ENCODE assay signal across 9 mouse cellular contexts in the genomic region with DNA sequence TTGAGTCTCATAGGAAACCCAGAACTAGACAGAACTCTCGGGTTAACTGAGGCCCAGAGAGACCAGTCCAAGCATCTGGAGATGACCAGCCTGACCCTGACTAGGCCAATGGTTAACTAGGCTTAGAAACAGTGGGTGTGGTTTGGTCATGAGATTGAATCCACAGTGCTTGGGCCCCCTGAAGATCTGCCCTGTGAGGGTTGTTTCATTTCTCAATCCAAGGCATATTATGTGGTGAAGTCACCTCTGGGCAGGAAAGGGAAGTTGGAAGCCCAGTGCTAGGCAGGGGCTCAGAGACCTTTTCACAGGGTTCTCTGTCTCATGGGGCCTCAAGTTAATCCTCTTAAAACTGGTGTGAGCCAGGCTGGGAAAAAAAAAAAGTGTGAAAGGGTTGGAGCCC. TPM values are rescaled to one million over a fixed set of nuclear protein-coding genes. Genes with fewer than 3 reads are reported as not detected.
A peak's percentile ranks its signal among the peaks of the same experiment; 100 is the strongest.
DNase-seq lines count a peak whose midpoint lies in the region; ATAC-seq and TF ChIP-seq lines count a peak whose summit lies in the region.
"Had no signal": no experiment of that assay in that cellular context is flagged by ENCODE, and none has a peak within 500 bp of the region (broad histone marks: within the 10 kb centered on the region; RNA-seq: fewer than 3 reads in every experiment).

No protein-coding gene starts in this region.

- WGBS in hindbrain, embryonic 15.5 days = 37% methylated on average over 1 of the region's 1 CpGs
- 19% methylated on average over 1 of the region's 1 CpGs for WGBS in liver, postnatal 0 days (ENCODE audit: insufficient replicate concordance)

- no peak for TF ChIP-seq RAD21 in CH12.LX (IDR thresholded peaks at IDR 0.05; ENCODE audit: low read depth, low read length)

- intact Hi-C loops in gastrocnemius, adult 2 months (cut with DNase I) = no loop called here

- no peak for TF ChIP-seq EP300 in CH12.LX (IDR thresholded peaks at IDR 0.05; ENCODE audit: low read length)
- TF ChIP-seq EP300 in liver, postnatal 0 days (IDR thresholded peaks at IDR 0.05; ENCODE audit: low read depth) = no peak

- no peak for DNase-seq in gastrocnemius, adult 2 months
- DNase-seq in gastrocnemius, adult 8-10 months (ENCODE audit: low spot score in 2 of 2) = no peak
- DNase-seq in CH12.LX (ENCODE audit: extremely low read depth) = no peak
- DNase-seq in liver, postnatal 0 days = peak; percentile 35
- no peak for DNase-seq in urinary bladder, postnatal 10 days (ENCODE audit: low spot score)
- DNase-seq in urinary bladder, adult 18-20 months (ENCODE audit: low spot score in 2 of 2) = no peak

- H3K36me3 ChIP-seq in CH12.LX (replicated peaks in 1 of 2; ENCODE audit: control insufficient read depth in 1 of 2, insufficient read depth in 1 of 2, low read length in 1 of 2) = peaks cover 26 to 45% of the 10 kb centered on the region in 2 experiments
- H3K36me3 ChIP-seq in hindbrain, embryonic 15.5 days = no peaks in the 10 kb centered on the region; the same call in none of the 2 replicates
- H3K36me3 ChIP-seq in liver, postnatal 0 days (replicated peaks; ENCODE audit: insufficient read depth, low read length) = peaks cover 33% of the 10 kb centered on the region

- peaks cover 35 to 80% of the 10 kb centered on the region in 2 experiments for H3K4me1 ChIP-seq in CH12.LX (ENCODE audit: control insufficient read depth in 1 of 2, insufficient read depth in 2 of 2)
- peaks cover 33% of the 10 kb centered on the region for H3K4me1 ChIP-seq in hindbrain, embryonic 15.5 days (replicated peaks)
- H3K4me1 ChIP-seq in liver, postnatal 0 days (ENCODE audit: insufficient read depth) = peaks cover 54% of the 10 kb centered on the region

- H3K27ac ChIP-seq in gastrocnemius, adult 2 months = peak overlapping the region; percentile 88
- H3K27ac ChIP-seq in CH12.LX (ENCODE audit: insufficient read depth, low read depth) = no peak overlapping the region
- no peak overlapping the region for H3K27ac ChIP-seq in hindbrain, embryonic 15.5 days (replicated peaks)
- peak overlapping the region; percentile 77 for H3K27ac ChIP-seq in liver, postnatal 0 days (ENCODE audit: low read depth)

- no peaks in the 10 kb centered on the region; the same call in 1 of the 2 replicates for H3K79me2 ChIP-seq in CH12.LX (replicated peaks; ENCODE audit: control insufficient read depth, extremely low read depth, insufficient read depth, poor library complexity, severe bottlenecking)

- dilution Hi-C loops in CH12.LX (cut with MboI; ENCODE audit: extremely low pct_ligation_motif_present, extremely low pct_unique_long_range_greater_than_20kb, low sequenced_read_pairs) = no loop called here

- ATAC-seq in hindbrain, embryonic 15.5 days (ENCODE audit: low FRiP score, low read depth) = no peak
- no peak for ATAC-seq in liver, postnatal 0 days
- ATAC-seq in CD4-positive, CD25-positive, alpha-beta regulatory T cell, adult 4 months = no peak

- H3K4me2 ChIP-seq in CH12.LX (ENCODE audit: insufficient read depth, low read depth, poor library complexity, severe bottlenecking) = peak overlapping the region; percentile 74
- H3K4me2 ChIP-seq in hindbrain, embryonic 15.5 days = peak overlapping the region; percentile 83
- H3K4me2 ChIP-seq in liver, postnatal 0 days (ENCODE audit: low read depth, low read length) = peak overlapping the region; percentile 81

- no peaks in the 10 kb centered on the region for H3K27me3 ChIP-seq in CH12.LX (replicated peaks)
- peaks cover 15% of the 10 kb centered on the region for H3K27me3 ChIP-seq in hindbrain, embryonic 15.5 days
- no peaks in the 10 kb centered on the region for H3K27me3 ChIP-seq in liver, postnatal 0 days (ENCODE audit: insufficient read depth, low read length)

- H3K9ac ChIP-seq in CH12.LX (ENCODE audit: insufficient read depth, low read depth) = no peak overlapping the region
- H3K9ac ChIP-seq in hindbrain, embryonic 15.5 days = no peak overlapping the region; the same call in 1 of the 2 replicates
- peak overlapping the region; percentile 79 for H3K9ac ChIP-seq in liver, postnatal 0 days (replicated peaks)

- in situ Hi-C loops in CH12.LX (cut with MboI; ENCODE audit: low pct_ligation_motif_present, low pct_unique_long_range_greater_than_20kb, low sequenced_read_pairs) = loop anchor here (10.0 kb wide), 1 partner anchor 164 kb away; no protein-coding TSS in a partner anchor

- no peak for TF ChIP-seq POLR2A in CH12.LX (IDR thresholded peaks at IDR 0.05; ENCODE audit: low read depth, low read length)

- no peak for TF ChIP-seq CTCF in gastrocnemius, adult 2 months (IDR thresholded peaks at IDR 0.05)
- TF ChIP-seq CTCF in CH12.LX (conservative IDR thresholded peaks at IDR 0.05 in 1 of 2, IDR thresholded peaks at IDR 0.05 in 1 of 2; ENCODE audit: low read depth in 2 of 2, low read length in 2 of 2) = no peak
- TF ChIP-seq CTCF in liver, postnatal 0 days (IDR thresholded peaks at IDR 0.05; ENCODE audit: low read depth) = no peak

- H3K9me3 ChIP-seq in CH12.LX (replicated peaks; ENCODE audit: low read length) = no peaks in the 10 kb centered on the region
- H3K9me3 ChIP-seq in hindbrain, embryonic 15.5 days = no peaks in the 10 kb centered on the region
- H3K9me3 ChIP-seq in liver, postnatal 0 days (ENCODE audit: low read length) = no peaks in the 10 kb centered on the region

- H3K4me3 ChIP-seq in gastrocnemius, adult 2 months = peak overlapping the region; percentile 92
- peak overlapping the region in 1 of 3 experiments; percentile 92 for H3K4me3 ChIP-seq in CH12.LX (replicated peaks in 1 of 3; ENCODE audit: low read depth in 2 of 3, low read length in 2 of 3, poor library complexity in 1 of 3)
- peak overlapping the region; percentile 92; the same call in 1 of the 2 replicates for H3K4me3 ChIP-seq in hindbrain, embryonic 15.5 days
- peak overlapping the region; percentile 69 for H3K4me3 ChIP-seq in liver, postnatal 0 days (ENCODE audit: low read depth, low read length)

TF ChIP-seq in CH12.LX, 34 proteins besides CTCF, POLR2A, EP300 and RAD21 (continues in another document):
- no peak for TF ChIP-seq MAZ (IDR thresholded peaks at IDR 0.05; ENCODE audit: low read depth, low read length)
- TF ChIP-seq MYC (IDR thresholded peaks at IDR 0.05; ENCODE audit: low read depth, low read length) = no peak
- no peak for TF ChIP-seq UBTF (IDR thresholded peaks at IDR 0.05; ENCODE audit: low read depth, low read length)
- TF ChIP-seq USF2 (conservative IDR thresholded peaks at IDR 0.05; ENCODE audit: low read depth, low read length) = no peak
- no peak for TF ChIP-seq BHLHE40 (IDR thresholded peaks at IDR 0.05; ENCODE audit: low read depth, low read length)
- TF ChIP-seq IRF4 (IDR thresholded peaks at IDR 0.05; ENCODE audit: low read depth, low read length) = no peak
- no peak for TF ChIP-seq NRF1 (IDR thresholded peaks at IDR 0.05; ENCODE audit: low read depth, low read length)

RNA-seq across cellular contexts. Expression of gene Mfsd12, which starts 1.6 kb away (rescaled TPM):
- 1 to 10 TPM; 2.2 to 3.3 TPM for total RNA-seq in gastrocnemius, adult 2 months (2021)
- 1 to 10 TPM; 1.7 to 3.1 (median 2.1) TPM for total RNA-seq in gastrocnemius, adult 8-10 months (2022)
- total RNA-seq in CH12.LX (2012; rRNA removed) (9.5 and 12.9 TPM in 2 replicates), CH12.LX (2014; rRNA removed) (4.0 and 5.2 TPM in 2 replicates)
- 7.4 and 8.7 TPM in 2 replicates for polyA plus RNA-seq in CH12.LX (2012; ENCODE audit: insufficient read length, low read depth)
- 21.0 and 21.1 TPM in 2 replicates for polyA plus RNA-seq in hindbrain, embryonic 15.5 days (2015; fragmentation: Nextera tagmentation; extraction: Ambion mirVana)
- 6.8 and 7.9 TPM in 2 replicates for polyA plus RNA-seq in liver, postnatal 0 days (2015; fragmentation: Nextera tagmentation; extraction: Ambion mirVana)
- polyA plus RNA-seq in CD4-positive, CD25-positive, alpha-beta regulatory T cell, adult 4 months (2017; shearing (Covaris generic)) = 1 to 10 TPM; 1.3 to 1.5 TPM

RNA-seq across cellular contexts. Expression of gene 4930404N11Rik, which starts 6.8 kb away (rescaled TPM):
- 1 to 10 TPM in 1 of 2 experiments, under 1 TPM in 1; 0.89 to 1.2 TPM for total RNA-seq in gastrocnemius, adult 2 months (2021)
- total RNA-seq in gastrocnemius, adult 8-10 months (2022) = under 1 TPM; 0.22 to 0.68 (median 0.60) TPM
- 5.2 and 7.2 TPM in 2 replicates for total RNA-seq in CH12.LX (2012; rRNA removed)
- 0.23 TPM in 1 of 2 replicates, not detected in the other for total RNA-seq in CH12.LX (2014; rRNA removed)
- 2.2 and 2.7 TPM in 2 replicates for polyA plus RNA-seq in CH12.LX (2012; ENCODE audit: insufficient read length, low read depth)
- 1.1 TPM in 2 replicates for polyA plus RNA-seq in hindbrain, embryonic 15.5 days (2015; fragmentation: Nextera tagmentation; extraction: Ambion mirVana)
- 0.71 and 0.94 TPM in 2 replicates for polyA plus RNA-seq in liver, postnatal 0 days (2015; fragmentation: Nextera tagmentation; extraction: Ambion mirVana)
- polyA plus RNA-seq in CD4-positive, CD25-positive, alpha-beta regulatory T cell, adult 4 months (2017; shearing (Covaris generic)) = 1 to 10 TPM in 1 of 2 experiments, under 1 TPM in 1; 0.34 to 2.0 TPM
- polyA plus RNA-seq: embryonic facial prominence, embryonic 11.5 days had no signal

RNA-seq across cellular contexts. Expression of gene Hmg20b, which starts 8.6 kb away (rescaled TPM):
- total RNA-seq in gastrocnemius, adult 2 months (2021) = 10 to 100 TPM; 22.9 to 28.2 TPM
- total RNA-seq in gastrocnemius, adult 8-10 months (2022) = 10 to 100 TPM; 16.9 to 22.8 (median 21.1) TPM
- total RNA-seq in CH12.LX (2012; rRNA removed) (17.0 and 18.7 TPM in 2 replicates), CH12.LX (2014; rRNA removed) (7.4 and 7.9 TPM in 2 replicates)
- polyA plus RNA-seq in CH12.LX (2012; ENCODE audit: insufficient read length, low read depth) = 37.3 and 39.6 TPM in 2 replicates
- 39.0 and 39.9 TPM in 2 replicates for polyA plus RNA-seq in hindbrain, embryonic 15.5 days (2015; fragmentation: Nextera tagmentation; extraction: Ambion mirVana)
- polyA plus RNA-seq in liver, postnatal 0 days (2015; fragmentation: Nextera tagmentation; extraction: Ambion mirVana) = 26.4 and 27.1 TPM in 2 replicates
- polyA plus RNA-seq in CD4-positive, CD25-positive, alpha-beta regulatory T cell, adult 4 months (2017; shearing (Covaris generic)) = 10 to 100 TPM; 14.4 to 17.3 TPM

RNA-seq across cellular contexts. Expression of gene Gipc3, which starts 15.8 kb away (rescaled TPM):
- 1 to 10 TPM in 1 of 2 experiments, under 1 TPM in 1; 0.69 to 1.3 TPM for total RNA-seq in gastrocnemius, adult 2 months (2021)
- 1 to 10 TPM in 1 of 4 experiments, under 1 TPM in 3; 0.46 to 1.2 (median 0.73) TPM for total RNA-seq in gastrocnemius, adult 8-10 months (2022)
- total RNA-seq in CH12.LX (2012; rRNA removed) (0.04 and 0.08 TPM in 2 replicates), CH12.LX (2014; rRNA removed) (not detected in 2 replicates)
- polyA plus RNA-seq in CH12.LX (2012; ENCODE audit: insufficient read length, low read depth) = 0.09 TPM in 1 of 2 replicates, not detected in the other
- not detected in 2 replicates for polyA plus RNA-seq in hindbrain, embryonic 15.5 days (2015; fragmentation: Nextera tagmentation; extraction: Ambion mirVana)
- 0.02 and 0.08 TPM in 2 replicates for polyA plus RNA-seq in liver, postnatal 0 days (2015; fragmentation: Nextera tagmentation; extraction: Ambion mirVana)
- polyA plus RNA-seq in CD4-positive, CD25-positive, alpha-beta regulatory T cell, adult 4 months (2017; shearing (Covaris generic)) = under 1 TPM; 0.15 to 0.28 TPM
- polyA plus RNA-seq: embryonic facial prominence, embryonic 11.5 days had no signal

RNA-seq across cellular contexts. Expression of gene Fzr1, which starts 19.5 kb away (rescaled TPM):
- 10 to 100 TPM; 14.0 to 18.8 TPM for total RNA-seq in gastrocnemius, adult 2 months (2021)
- total RNA-seq in gastrocnemius, adult 8-10 months (2022) = 10 to 100 TPM; 14.8 to 18.5 (median 16.6) TPM
- total RNA-seq in CH12.LX (2012; rRNA removed) (38.8 and 44.5 TPM in 2 replicates), CH12.LX (2014; rRNA removed) (29.5 and 33.1 TPM in 2 replicates)
- polyA plus RNA-seq in CH12.LX (2012; ENCODE audit: insufficient read length, low read depth) = 67.7 and 75.4 TPM in 2 replicates
- 147 and 152 TPM in 2 replicates for polyA plus RNA-seq in hindbrain, embryonic 15.5 days (2015; fragmentation: Nextera tagmentation; extraction: Ambion mirVana)
- polyA plus RNA-seq in liver, postnatal 0 days (2015; fragmentation: Nextera tagmentation; extraction: Ambion mirVana) = 69.7 and 74.6 TPM in 2 replicates
- polyA plus RNA-seq in CD4-positive, CD25-positive, alpha-beta regulatory T cell, adult 4 months (2017; shearing (Covaris generic)) = 10 to 100 TPM; 12.3 to 16.4 TPM

Comparison
In these comparisons a context has a peak if more than half of its experiments do, and no peak if none do; other contexts are left out.
1. H3K27ac ChIP-seq: peak in gastrocnemius, adult 2 months (single experiment) and liver, postnatal 0 days (single experiment); none in CH12.LX (single experiment) and hindbrain, embryonic 15.5 days (single experiment).
2. Peak in every context shown above with its lines, with median percentiles within 50 percentile points of each other: H3K4me2 ChIP-seq.